Mouse (Mus musculus) testis, adult 2 months (tissue): ENCODE data around the gene Scarf1. TPM values are rescaled to one million over a fixed set of nuclear protein-coding genes. Genes with fewer than 3 reads are reported as not detected.
A peak's percentile ranks its signal among the peaks of the same experiment; 100 is the strongest.

Experiments
- H3K27ac ChIP-seq: fragments of 200-500 bp; 2 replicates; pipeline ENCODE4 v1.5.1; 2012; ENCODE audit warnings: low read depth, low read length; ENCODE audit not compliant: control insufficient read depth, insufficient read depth
- H3K27me3 ChIP-seq: fragments of 200-500 bp; 2 replicates; pipeline ENCODE4 v1.6.1; 2012; ENCODE audit warnings: mild to moderate bottlenecking, low read length, moderate library complexity; ENCODE audit not compliant: control insufficient read depth, insufficient read depth
- H3K36me3 ChIP-seq: fragments of 200-500 bp; 2 replicates; pipeline ENCODE4 v1.6.1; 2012; ENCODE audit warnings: mild to moderate bottlenecking, low read length; ENCODE audit not compliant: control insufficient read depth, insufficient read depth
- H3K4me1 ChIP-seq: fragments of 200-500 bp; 2 replicates; pipeline ENCODE4 v1.6.1; 2012; ENCODE audit warnings: low read length; ENCODE audit not compliant: control insufficient read depth, insufficient read depth
- H3K4me3 ChIP-seq: fragments of 200-500 bp; 2 replicates; pipeline ENCODE4 v1.5.1; 2012; ENCODE audit warnings: low read depth, mild to moderate bottlenecking, low read length, moderate library complexity, mixed read lengths; ENCODE audit not compliant: control insufficient read depth
- CTCF ChIP-seq: fragments of 200-500 bp; IDR thresholded peaks from 2 replicates; pipeline ENCODE4 v1.5.1; 2012; ENCODE audit warnings: low read depth, mild to moderate bottlenecking, inconsistent platforms, low read length, moderate library complexity; ENCODE audit not compliant: control insufficient read depth, insufficient read depth, insufficient replicate concordance
- POLR2A ChIP-seq: fragments of 200-500 bp; IDR thresholded peaks from 2 replicates; pipeline ENCODE4 v1.6.1; 2012; ENCODE audit warnings: low read depth, mild to moderate bottlenecking, inconsistent platforms, low read length, moderate library complexity; ENCODE audit not compliant: control insufficient read depth
- polyA plus RNA-seq: library from polyadenylated mRNA; depleted of rRNA; stranded (reverse); fragments of >200 nt; gene quantifications from 2 replicates; pipeline ENCODE4 v1.2.3, GENCODE M21; 2012

The Scarf1 gene
- polyA plus RNA-seq, 1 experiment = 0.64 TPM

DNA sequence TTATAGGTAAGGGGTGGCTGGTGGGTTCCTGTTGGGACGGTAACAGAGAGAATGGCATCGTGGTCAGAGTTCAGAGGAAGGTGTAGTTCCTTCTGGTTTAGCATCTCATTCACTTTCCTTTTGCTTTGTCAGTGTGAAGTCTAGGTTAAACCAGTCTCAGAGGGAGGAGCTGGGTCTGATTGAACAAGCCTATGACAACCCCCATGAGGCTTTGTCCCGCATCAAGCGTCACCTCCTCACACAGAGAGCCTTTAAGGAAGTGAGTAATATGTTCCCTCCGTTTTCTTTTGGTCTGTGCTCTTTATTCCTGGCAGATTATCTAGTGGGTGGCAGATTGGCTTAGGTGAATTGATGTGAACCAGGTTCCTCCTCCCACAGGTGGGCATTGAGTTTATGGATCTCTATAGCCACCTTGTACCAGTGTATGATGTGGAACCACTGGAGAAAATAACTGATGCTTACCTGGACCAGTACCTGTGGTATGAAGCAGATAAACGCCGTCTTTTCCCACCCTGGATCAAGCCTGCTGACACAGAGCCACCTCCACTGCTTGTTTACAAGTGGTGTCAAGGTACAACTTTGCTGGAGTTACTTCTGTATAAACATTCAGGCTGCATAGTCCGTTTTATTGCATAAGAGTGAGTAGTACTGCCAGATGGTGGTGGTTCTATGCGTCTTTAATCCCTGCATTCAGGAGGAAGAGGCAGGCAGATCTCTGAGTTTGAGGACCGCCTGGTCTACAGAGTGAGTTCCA lies 18.9 kb upstream of the Scarf1 start:
- no peak for TF ChIP-seq POLR2A
- no peak for TF ChIP-seq CTCF
- Histone ChIP-seq H3K4me3 (no peak overlapping the region), H3K4me1 (no peaks in the 10 kb centered on the region), H3K27ac (no peak overlapping the region), H3K36me3 (peaks cover 9% of the 10 kb centered on the region), H3K27me3 (no peaks in the 10 kb centered on the region)

DNA sequence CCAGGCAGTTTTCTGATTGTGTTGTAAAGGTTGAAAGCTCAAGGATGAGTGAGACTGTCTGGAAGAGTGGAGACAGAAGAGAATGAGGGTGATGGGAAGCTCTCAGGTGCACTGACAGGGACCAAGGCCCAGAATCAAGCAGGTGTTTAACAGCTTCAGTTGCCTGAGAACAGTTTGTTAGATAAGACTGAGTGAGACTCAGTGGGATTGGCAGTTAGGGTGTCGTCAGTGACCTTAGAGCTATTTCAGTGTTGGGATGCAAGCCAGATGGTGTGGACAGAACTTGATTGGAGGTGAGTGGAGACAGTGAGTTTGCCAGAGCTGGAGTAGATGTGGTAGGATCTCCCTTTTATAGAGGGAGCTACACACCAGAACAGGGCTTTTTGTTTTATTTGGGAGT lies 15.2 kb upstream of the Scarf1 start:
- Histone ChIP-seq H3K4me3 (no peak overlapping the region), H3K27ac (no peak overlapping the region), H3K4me1 (no peaks in the 10 kb centered on the region), H3K27me3 (no peaks in the 10 kb centered on the region), H3K36me3 (peaks cover 12% of the 10 kb centered on the region)
- TF ChIP-seq CTCF = no peak
- no peak for TF ChIP-seq POLR2A

- no peak overlapping the region for H3K4me3 ChIP-seq
- TF ChIP-seq CTCF (no peak), POLR2A (no peak)
- H3K27me3 ChIP-seq = no peaks in the 10 kb centered on the region
- H3K36me3 ChIP-seq = peaks cover 9% of the 10 kb centered on the region
- no peak overlapping the region for H3K27ac ChIP-seq
- peaks cover 9% of the 10 kb centered on the region for H3K4me1 ChIP-seq
Observed at GRCm38 (mm10) chr11:75508162-75508561, 5.2 kb upstream of the Scarf1 start.

DNA sequence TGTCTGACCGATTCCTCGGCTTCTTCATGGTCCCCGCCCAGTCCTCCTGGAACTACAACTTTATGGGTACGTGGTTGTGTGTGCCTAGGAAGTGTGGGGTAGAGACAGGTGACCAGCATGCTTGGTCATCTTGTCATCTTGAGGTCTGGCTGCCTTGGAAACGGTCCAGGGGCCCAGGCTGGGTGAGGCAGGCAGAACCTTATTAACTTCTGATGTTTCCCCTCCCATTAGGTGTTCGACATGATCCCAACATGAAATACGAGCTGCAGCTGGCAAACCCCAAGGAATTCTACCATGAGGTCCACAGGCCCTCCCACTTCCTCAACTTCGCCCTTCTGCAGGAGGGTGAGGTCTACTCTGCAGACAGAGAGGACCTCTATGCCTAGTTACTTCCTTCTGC lies 4.4 kb upstream of the Scarf1 start:
- Histone ChIP-seq H3K27me3 (no peaks in the 10 kb centered on the region), H3K27ac (no peak overlapping the region), H3K4me3 (no peak overlapping the region), H3K4me1 (peaks cover 9% of the 10 kb centered on the region), H3K36me3 (peaks cover 9% of the 10 kb centered on the region)
- TF ChIP-seq POLR2A (no peak), CTCF (no peak)

- peak within 1 kb of the TSS; percentile 75 for H3K27ac ChIP-seq
- peak within 1 kb of the TSS; percentile 80 for H3K4me3 ChIP-seq
- no peaks in the 10 kb centered on the region for H3K27me3 ChIP-seq
- TF ChIP-seq CTCF (no peak), POLR2A (no peak)
- H3K36me3 ChIP-seq = peaks cover 6% of the 10 kb centered on the region
- H3K4me1 ChIP-seq = peaks cover 10% of the 10 kb centered on the region
Observed at GRCm38 (mm10) chr11:75509741-75510626, 3.4 kb upstream of the Scarf1 start, which contains the start of gene Rilp. TSS of gene Rilp (plus strand) at chr11:75510094.

- peaks cover 15% of the 10 kb centered on the region for H3K4me1 ChIP-seq
- peak overlapping the region; percentile 80 for H3K4me3 ChIP-seq
- H3K27ac ChIP-seq = peak overlapping the region; percentile 75
- peaks cover 4% of the 10 kb centered on the region for H3K36me3 ChIP-seq
- H3K27me3 ChIP-seq = no peaks in the 10 kb centered on the region
- TF ChIP-seq CTCF (peak; percentile 83), POLR2A (peak; percentile 51; the same call in 1 of the 2 replicates)
Observed at GRCm38 (mm10) chr11:75510627-75510993, 2.7 kb upstream of the Scarf1 start.

GRCm38 (mm10) chr11:75511213-75511612 lies 2.1 kb upstream of the Scarf1 start:
- H3K4me3 ChIP-seq = no peak overlapping the region
- H3K36me3 ChIP-seq = peaks cover 2% of the 10 kb centered on the region; the same call in 1 of the 2 replicates
- H3K27me3 ChIP-seq = no peaks in the 10 kb centered on the region
- TF ChIP-seq CTCF = no peak
- no peak for TF ChIP-seq POLR2A
- no peak overlapping the region for H3K27ac ChIP-seq
- H3K4me1 ChIP-seq = peaks cover 15% of the 10 kb centered on the region
